Mouse (Mus musculus) kidney, adult 8-10 months (tissue): ENCODE measurements at regions not wholly inside any gene's neighbourhood (a gene's known extent, or its start where the extent isn't known, plus 50 kb on each side); places are given as distances from the start of the nearest gene placed in this dataset.
A peak's percentile ranks its signal among the peaks of the same experiment; 100 is the strongest.

Source experiments
- DNase-seq, 2 experiments: peaks; one replicate each; pipeline ENCODE4 v3.0.0; 2022

- no peak for DNase-seq
These were observed 122.6 kb downstream of the Gm12728 start for GRCm38 (mm10) chr4:105912296-105912695.

- peak; percentile 14 to 47 for DNase-seq
These were observed 125.3 kb downstream of the Gm12728 start for GRCm38 (mm10) chr4:105914996-105915395.

- no peak for DNase-seq
These were observed 126.6 kb downstream of the Gm12728 start for GRCm38 (mm10) chr4:105916229-105916628.

DNA sequence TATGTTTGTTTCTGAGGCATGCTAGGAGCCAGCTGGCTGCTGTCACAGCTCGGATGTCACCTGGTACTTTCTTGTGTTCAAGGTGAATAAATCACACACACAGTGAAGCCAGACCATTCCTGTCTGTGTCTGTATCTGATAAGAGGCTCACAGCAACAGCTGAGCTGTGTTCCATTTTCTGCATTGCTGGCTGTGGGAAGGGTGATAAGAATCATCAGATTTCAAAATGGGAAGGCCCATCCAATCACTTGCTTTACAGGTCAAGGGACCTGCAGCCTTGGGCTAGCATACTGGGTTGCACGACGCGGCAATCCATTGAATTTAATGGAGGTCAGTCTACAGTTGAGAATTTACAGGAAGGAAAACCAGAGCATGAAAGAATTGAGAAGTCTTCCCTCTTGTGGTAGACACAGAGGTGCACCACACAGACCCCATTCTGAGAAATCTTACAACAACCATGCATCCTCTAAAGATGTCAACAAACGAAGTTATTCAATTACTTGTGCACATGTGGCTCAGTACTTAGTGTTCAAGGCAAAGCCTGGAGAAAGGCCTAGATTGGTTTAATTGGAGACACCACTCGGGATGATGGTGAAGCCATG is 135.2 kb downstream of the Gm12728 start:
- DNase-seq, result peak in 1 of 2 experiments; percentile 28

GRCm38 (mm10) chr4:105925506-105925905 is 135.8 kb downstream of the Gm12728 start:
- no peak for DNase-seq

- no peak for DNase-seq
These were observed 140.0 kb downstream of the Gm12728 start for GRCm38 (mm10) chr4:105929658-105930057.

DNA sequence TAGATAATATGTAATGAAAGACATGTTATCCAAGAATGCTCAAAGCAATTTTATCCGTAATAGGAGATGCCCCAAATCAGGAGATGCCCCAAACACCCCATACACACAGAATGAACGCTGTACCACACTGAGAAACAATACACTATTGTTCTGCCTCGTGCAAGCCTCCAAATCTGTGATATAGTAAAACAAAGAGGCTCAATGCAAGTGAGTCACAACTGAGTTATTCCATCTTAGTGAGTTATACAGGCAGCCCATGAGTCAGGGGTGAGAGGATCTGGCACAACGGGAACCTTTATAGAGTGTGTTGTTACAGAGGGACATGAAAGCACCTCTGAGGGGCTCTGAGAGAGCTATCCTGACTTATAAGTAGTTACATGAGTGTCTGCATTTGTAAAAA is 145.3 kb downstream of the Gm12728 start:
- no peak for DNase-seq

DNA sequence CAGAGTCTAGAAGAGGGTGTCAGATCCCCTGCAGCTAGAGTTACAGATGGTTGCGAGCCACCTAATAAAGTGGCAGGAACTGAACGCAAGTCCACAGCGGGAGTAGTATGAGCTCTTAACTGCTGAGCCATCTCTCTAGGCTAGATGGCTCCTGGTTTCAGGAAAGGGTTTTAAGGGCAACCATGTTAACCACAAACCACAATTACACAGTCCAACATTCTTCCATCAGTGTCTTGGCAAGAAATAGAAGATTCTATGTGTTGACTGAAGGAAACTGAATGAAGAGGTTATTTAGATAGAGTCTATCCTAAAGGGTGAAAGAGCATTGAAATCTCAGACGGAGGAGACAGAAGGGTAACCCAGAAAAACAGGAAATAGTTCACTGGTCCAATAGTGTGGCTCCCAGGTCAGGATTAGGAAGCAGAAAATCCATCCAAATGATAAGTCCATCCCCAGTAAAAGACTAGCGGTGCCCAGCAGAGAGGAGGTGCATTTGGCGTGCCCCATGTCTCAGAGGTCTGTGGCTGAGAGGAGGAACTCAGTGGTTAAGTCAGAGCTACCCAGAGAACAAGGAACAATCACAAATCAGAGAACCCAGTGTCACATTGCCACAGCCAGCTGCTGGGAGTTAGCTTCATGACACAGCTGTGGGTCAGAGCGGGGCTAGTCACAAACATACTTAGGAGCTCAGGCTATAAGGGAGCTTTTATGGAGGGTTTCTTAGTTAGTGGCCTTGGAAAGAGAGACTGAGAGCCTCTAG is 147.3 kb downstream of the Gm12728 start:
- DNase-seq, result no peak

- DNase-seq, result no peak
These were observed 147.9 kb downstream of the Gm12728 start for GRCm38 (mm10) chr4:105937587-105937986.

DNA sequence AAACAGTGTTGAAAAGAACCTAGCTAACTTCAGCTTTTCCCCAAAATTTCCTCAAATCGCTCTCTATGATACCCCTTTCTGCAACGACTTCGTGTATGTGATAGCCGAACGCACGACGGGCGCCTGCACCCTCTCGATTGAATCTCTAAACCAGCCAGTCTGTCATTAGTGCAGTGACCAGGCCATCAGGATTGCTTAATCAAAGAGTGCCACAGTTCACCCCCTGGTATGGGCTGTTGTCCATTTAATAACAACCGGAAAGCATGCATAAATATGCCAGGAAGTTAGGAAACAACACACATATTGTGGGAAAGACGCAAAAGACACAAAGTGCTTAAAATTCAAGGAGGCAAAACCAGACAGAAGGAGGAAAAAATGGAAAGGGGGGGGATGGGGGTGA is 149.2 kb downstream of the Gm12728 start:
- DNase-seq, result no peak

DNA sequence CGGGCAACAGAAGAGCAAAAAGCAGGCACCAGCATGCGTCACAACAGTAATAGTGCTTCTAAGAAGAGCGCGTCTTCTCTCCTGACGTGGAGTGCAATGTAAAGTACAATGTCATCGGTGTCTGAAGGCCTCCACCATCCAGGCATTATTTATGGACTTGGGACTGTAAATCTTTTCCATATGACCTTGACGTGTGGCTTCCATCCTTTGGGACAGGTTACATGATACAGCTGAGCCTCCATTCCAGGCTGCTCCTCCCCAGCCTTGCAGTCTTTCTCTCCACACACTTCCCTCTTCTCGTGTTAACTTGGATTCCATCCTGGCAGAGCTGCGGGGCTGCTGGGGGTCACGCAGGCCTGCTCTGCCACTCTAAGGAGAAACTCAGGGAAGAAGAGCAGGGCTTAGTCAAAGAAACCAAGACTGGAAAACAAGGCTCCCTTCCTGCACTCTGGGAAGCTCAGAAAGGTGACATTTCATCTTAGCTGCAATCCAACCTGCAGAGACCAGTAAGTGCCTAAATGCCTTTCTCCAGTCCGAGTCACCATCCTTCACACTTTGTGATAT is 150.0 kb downstream of the Gm12728 start:
- DNase-seq, result no peak

GRCm38 (mm10) chr4:105940891-105941290 is 151.2 kb downstream of the Gm12728 start:
- DNase-seq, result no peak

- DNase-seq, result peak in 1 of 2 experiments; percentile 29
These were observed 152.1 kb downstream of the Gm12728 start for GRCm38 (mm10) chr4:105941785-105942184.

GRCm38 (mm10) chr4:105944962-105945361 is 155.3 kb downstream of the Gm12728 start:
- DNase-seq, result no peak

- no peak for DNase-seq
These were observed 156.3 kb downstream of the Gm12728 start for GRCm38 (mm10) chr4:105945921-105946320.

DNA sequence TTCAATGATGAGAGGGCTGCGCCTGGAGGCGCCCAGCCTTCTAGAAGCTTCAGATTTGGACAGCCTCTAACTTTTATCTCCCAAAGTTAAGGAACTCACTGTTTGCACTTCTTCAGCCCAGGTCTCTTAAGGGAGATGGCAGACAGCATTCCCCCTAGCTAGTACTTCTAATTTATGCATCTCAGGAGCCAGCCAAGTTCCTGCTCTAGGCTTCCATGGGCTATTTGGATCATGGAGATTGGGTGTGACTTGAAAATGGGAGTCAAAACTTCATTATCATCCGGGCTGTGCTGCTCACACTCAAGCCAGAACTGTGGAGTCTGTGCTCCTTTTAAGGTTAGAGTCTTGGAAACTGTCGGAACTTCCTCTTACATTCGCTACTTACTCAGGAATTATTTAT is 158.7 kb downstream of the Gm12728 start:
- DNase-seq, result no peak

DNA sequence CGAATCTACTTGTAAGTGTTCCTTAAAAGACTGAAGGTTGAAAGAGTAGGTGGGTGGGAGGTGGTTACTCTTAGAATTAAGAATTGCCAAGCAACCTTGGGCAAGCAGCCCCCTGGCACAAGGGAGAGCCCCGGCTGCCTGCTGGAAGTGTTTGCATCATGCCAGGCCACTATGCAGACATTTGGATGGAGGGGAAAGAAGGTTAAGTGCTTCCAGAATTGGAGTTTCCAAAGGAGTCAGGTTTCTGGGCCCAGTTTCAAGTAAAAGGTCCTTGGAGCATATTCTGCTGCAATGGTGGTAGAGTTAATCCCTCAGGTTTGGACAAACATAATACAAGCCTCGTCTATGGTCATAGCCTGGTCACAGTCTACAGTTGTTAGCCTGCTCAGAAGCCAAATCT is 162.7 kb downstream of the Gm12728 start:
- DNase-seq, result no peak

- no peak for DNase-seq
These were observed 166.8 kb downstream of the Gm12728 start for GRCm38 (mm10) chr4:105956516-105956915.

- DNase-seq, result no peak
These were observed 168.7 kb downstream of the Gm12728 start for GRCm38 (mm10) chr4:105958331-105958730.

- no peak for DNase-seq
These were observed 172.2 kb downstream of the Gm12728 start for GRCm38 (mm10) chr4:105961686-105962360.

DNA sequence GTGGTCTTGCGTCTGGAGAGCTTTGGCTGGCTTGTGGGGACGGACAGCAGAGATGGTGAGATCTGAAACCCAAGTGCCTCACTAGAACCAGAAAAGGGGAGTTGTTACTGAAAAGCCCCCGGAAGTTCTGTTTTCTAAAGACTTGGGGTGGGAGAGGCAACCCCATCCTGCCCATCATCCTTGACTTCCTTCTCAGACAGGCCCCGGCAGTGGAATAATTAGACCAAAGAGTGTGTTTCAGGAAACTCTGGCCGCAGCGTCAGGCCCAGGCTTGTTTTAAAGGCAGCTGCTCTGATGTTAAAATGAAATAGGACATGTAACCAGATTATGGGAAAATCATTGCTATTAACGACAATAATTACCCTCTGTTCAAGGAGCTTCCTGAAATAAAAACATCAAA is 172.9 kb downstream of the Gm12728 start:
- no peak for DNase-seq

DNA sequence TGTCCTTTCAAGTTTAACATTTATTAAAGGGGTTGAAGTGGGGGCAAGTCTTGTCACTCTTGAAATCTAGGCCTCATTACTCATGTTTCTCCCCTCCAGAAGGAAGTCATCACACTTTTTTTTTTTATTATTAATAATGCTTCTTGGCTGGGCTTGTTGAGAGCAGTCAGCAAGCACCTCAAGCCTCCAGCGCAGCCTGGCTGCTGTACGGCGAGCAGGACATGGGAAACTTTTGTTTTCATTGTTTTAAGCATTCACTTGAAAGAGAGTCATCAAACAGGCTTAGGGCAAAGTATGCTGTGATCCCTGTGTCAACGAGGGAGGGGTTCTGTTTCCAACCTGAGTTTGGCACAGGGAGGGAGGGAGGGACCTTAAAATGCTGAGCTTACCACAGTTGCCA is 178.7 kb downstream of the Gm12728 start:
- DNase-seq, result no peak

DNA sequence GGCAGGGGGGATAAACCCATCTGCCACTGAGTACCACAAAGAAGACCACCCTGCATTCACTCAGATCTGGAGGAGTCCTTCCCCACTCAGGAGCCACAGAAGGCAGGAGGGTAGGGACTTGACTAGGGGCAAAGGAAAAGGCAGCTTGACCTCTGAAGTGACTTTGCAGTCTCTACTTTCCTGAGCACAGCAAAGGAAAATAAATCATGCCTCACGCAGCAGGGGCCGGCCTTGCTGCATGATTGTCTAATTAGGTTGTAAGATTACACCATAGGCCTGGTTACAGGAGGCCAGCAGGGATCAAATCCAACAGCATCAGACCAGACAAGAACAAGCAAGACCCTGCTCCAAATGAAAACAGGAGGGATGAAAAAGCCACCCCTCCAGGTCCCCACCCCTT is 180.0 kb downstream of the Gm12728 start:
- DNase-seq, result no peak

- no peak for DNase-seq
These were observed 180.4 kb downstream of the Gm12728 start for GRCm38 (mm10) chr4:105970056-105970455.
